Mouse (Mus musculus): ENCODE measurements around the gene Frmd4a.

- TF ChIP-seq POLR2A (IDR thresholded peaks at IDR 0.05; ENCODE audit: borderline replicate concordance, extremely low read depth, insufficient read depth, insufficient read length, poor library complexity, severe bottlenecking) (no peak), CTCF (IDR thresholded peaks at IDR 0.05; ENCODE audit: borderline replicate concordance, extremely low read depth, insufficient read depth, insufficient read length) (no peak)
Observed at GRCm38 (mm10) chr2:4477311-4477710, 459.8 kb downstream of the Frmd4a start.
